Mouse (Mus musculus): ENCODE measurements around the gene Fasl.

GRCm38 (mm10) chr1:161799791-161800190 is 11.5 kb upstream of the Fasl start:
- no peak for TF ChIP-seq CTCF (IDR thresholded peaks at IDR 0.05; ENCODE audit: low read depth, low read length)
- no peak for TF ChIP-seq POLR2AphosphoS5 (IDR thresholded peaks at IDR 0.05; ENCODE audit: insufficient replicate concordance, low read depth, low read length)
- TF ChIP-seq GATA1 (IDR thresholded peaks at IDR 0.05; ENCODE audit: borderline replicate concordance, low read length) = no peak
- no peak for TF ChIP-seq GATA2 (IDR thresholded peaks at IDR 0.05; ENCODE audit: borderline replicate concordance, low read depth, low read length)
- TF ChIP-seq TAL1 (conservative IDR thresholded peaks at IDR 0.05; ENCODE audit: low read depth, low read length) = no peak

Data from G1E (cell line).